Comparison of ENCODE assay signal across 11 mouse cellular contexts in the genomic region with DNA sequence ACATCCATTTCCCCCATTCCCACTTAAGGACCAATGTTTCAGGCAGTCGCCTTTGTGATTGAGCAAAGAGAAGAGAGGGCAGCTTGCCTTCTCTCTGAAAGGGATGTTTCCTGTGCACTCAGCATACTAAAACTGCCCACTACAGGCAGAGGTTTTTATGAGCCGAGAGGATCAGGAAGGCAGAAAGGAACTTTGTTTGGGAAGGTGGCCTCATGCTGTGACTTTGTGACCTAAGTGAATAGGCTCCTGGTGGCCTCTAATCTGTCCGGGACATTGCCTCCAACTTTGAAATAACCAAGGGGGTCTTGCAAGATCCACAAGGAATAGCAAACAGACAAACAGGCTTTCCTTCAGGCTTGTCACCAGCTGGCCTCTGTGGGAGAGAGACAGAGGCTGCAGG.
"Had no signal": no experiment of that assay in that cellular context is flagged by ENCODE, and none has a peak within 500 bp of the region (broad histone marks: within the 10 kb centered on the region; RNA-seq: fewer than 3 reads in every experiment).

No protein-coding gene starts in this region.

- H3K36me3 ChIP-seq: liver, embryonic 13.5 days; stomach, embryonic 15.5 days had no signal

- H3K27me3 ChIP-seq: limb, embryonic 12.5 days; liver, embryonic 13.5 days; stomach, embryonic 15.5 days had no signal

- H3K4me3 ChIP-seq: limb, embryonic 12.5 days; liver, embryonic 13.5 days; myocyte; stomach, embryonic 15.5 days had no signal

- H3K9ac ChIP-seq: limb, embryonic 12.5 days; liver, embryonic 13.5 days; liver, postnatal 0 days; stomach, embryonic 15.5 days had no signal

- H3K27ac ChIP-seq: limb, embryonic 12.5 days; liver, embryonic 13.5 days; stomach, embryonic 15.5 days had no signal

- DNase-seq: kidney, postnatal 14 days; layer of hippocampus, adult 9-11 months; liver; liver, embryonic 13.5 days; liver, postnatal 0 days; right cerebral cortex, postnatal 14 days; thymus, postnatal 36 days had no signal

- ATAC-seq: intestine, postnatal 0 days; liver, postnatal 0 days had no signal

- H3K4me1 ChIP-seq: liver, embryonic 13.5 days; stomach, embryonic 15.5 days had no signal

- H3K9me3 ChIP-seq: limb, embryonic 12.5 days; liver, embryonic 13.5 days; stomach, embryonic 15.5 days had no signal

- H3K4me2 ChIP-seq: limb, embryonic 12.5 days; liver, embryonic 13.5 days; stomach, embryonic 15.5 days had no signal
